ENCODE assay signal across 9 mouse cellular contexts in genomic region chr8:128594780-128595179, GRCm38 (mm10).
DNase-seq lines count a peak whose midpoint lies in the region; TF ChIP-seq lines count a peak whose summit lies in the region.
"Had no signal": no experiment of that assay in that cellular context is flagged by ENCODE, and none has a peak within 500 bp of the region (broad histone marks: within the 10 kb centered on the region; RNA-seq: fewer than 3 reads in every experiment).

No protein-coding gene starts in this region.

- peak; percentile 8 to 53 for DNase-seq in adrenal gland, adult (ENCODE audit: inconsistent age in 2 of 2, low spot score in 1 of 2)
- DNase-seq in adrenal gland, adult 18-20 months (ENCODE audit: low spot score in 2 of 2): no peak
- peak; percentile 5 for DNase-seq in ovary, adult 18-20 months (ENCODE audit: low spot score)
- no peak for DNase-seq in ovary, postnatal 14 days (ENCODE audit: low spot score)
- peak; percentile 5 for DNase-seq in gastrocnemius, postnatal 14 days
- DNase-seq in left cerebral cortex, postnatal 25 days (ENCODE audit: low spot score in 2 of 2): no peak
- no peak for DNase-seq in layer of hippocampus, postnatal 25 days (ENCODE audit: extremely low spot score in 1 of 2, low spot score in 1 of 2)
- DNase-seq: lung, embryonic 14.5 days had no signal

- H3K79me2 ChIP-seq in myocyte (ENCODE audit: control insufficient read depth, insufficient read depth): no peaks in the 10 kb centered on the region

- no peaks in the 10 kb centered on the region for H3K36me3 ChIP-seq in myocyte (ENCODE audit: control insufficient read depth, insufficient read depth)

- no peaks in the 10 kb centered on the region for H3K27me3 ChIP-seq in myocyte (ENCODE audit: control insufficient read depth, insufficient read depth, insufficient read length)

- intact Hi-C loops in gastrocnemius, postnatal 14 days (cut with DNase I; ENCODE audit: low total_unique reads): no loop called here
- intact Hi-C loops in left cerebral cortex, postnatal 25 days (cut with DNase I): no loop called here

- TF ChIP-seq POLR2A in myocyte (IDR thresholded peaks at IDR 0.05; ENCODE audit: insufficient read length, low read depth): no peak

- no peak overlapping the region for H3K4me3 ChIP-seq in myocyte

- peak overlapping the region; percentile 46 for H3K4me2 ChIP-seq in myocyte (ENCODE audit: low read depth)
- H3K4me2 ChIP-seq: lung, embryonic 14.5 days had no signal

- no peak overlapping the region for H3ac ChIP-seq in myocyte (ENCODE audit: control insufficient read depth, insufficient read length)

TF ChIP-seq in myocyte, 11 proteins besides CTCF, POLR2A, EP300 and RAD21:
- TF ChIP-seq TCF12 (IDR thresholded peaks at IDR 0.05; ENCODE audit: insufficient read depth, poor library complexity, severe bottlenecking) (peak; percentile 92), MYOD1 (IDR thresholded peaks at IDR 0.05; ENCODE audit: control insufficient read depth in 1 of 3, insufficient read length in 2 of 3, low read depth in 2 of 3) (peak; percentile 90 to 98 (median 95)), MYOG (IDR thresholded peaks at IDR 0.05; ENCODE audit: control insufficient read depth in 1 of 3, insufficient read depth in 1 of 3, insufficient read length in 2 of 3, low read depth in 2 of 3) (peak; percentile 65 to 99 (median 97)), MAX (IDR thresholded peaks at IDR 0.05; ENCODE audit: low read depth) (no peak), TCF3 (IDR thresholded peaks at IDR 0.05; ENCODE audit: insufficient read length, low read depth) (peak; percentile 74)

Comparison
In these comparisons a context has a peak if more than half of its experiments do, and no peak if none do; other contexts are left out.
1. DNase-seq: peak in adrenal gland, adult (2 of 2), ovary, adult 18-20 months (single experiment) and gastrocnemius, postnatal 14 days (single experiment); none in adrenal gland, adult 18-20 months (0 of 2), ovary, postnatal 14 days (single experiment), left cerebral cortex, postnatal 25 days (0 of 2) and layer of hippocampus, postnatal 25 days (0 of 2).